Mouse (Mus musculus) kidney, embryonic 14.5 days (tissue): Measurements from ENCODE around the gene Pld5. TPM values are rescaled to one million over a fixed set of nuclear protein-coding genes. Genes with fewer than 3 reads are reported as not detected.

ENCODE experiments used
- ATAC-seq: fragments of 200-750 bp; cut with Nextera tagmentation; 2 replicates; pipeline ENCODE4 v1.8.0; 2017; ENCODE audit warnings: moderate number of reproducible peaks, mild to moderate bottlenecking, moderate TSS enrichment, moderate library complexity; ENCODE audit not compliant: low FRiP score, low TSS enrichment
- H3K27ac ChIP-seq: fragments of 300-500 bp; sonication (generic); 2 replicates; pipeline ENCODE4 v1.5.1; 2014; ENCODE audit warnings: low read depth, mild to moderate bottlenecking, low read length, moderate library complexity, mixed read lengths
- H3K27me3 ChIP-seq: fragments of 300-500 bp; sonication (generic); 2 replicates; pipeline ENCODE4 v1.6.1; 2014; ENCODE audit warnings: mild to moderate bottlenecking, low read length; ENCODE audit not compliant: control insufficient read depth, insufficient read depth
- H3K36me3 ChIP-seq: fragments of 300-500 bp; sonication (generic); 2 replicates; pipeline ENCODE4 v1.6.1; 2014; ENCODE audit warnings: low read length, mixed read lengths; ENCODE audit not compliant: control insufficient read depth, insufficient read depth
- H3K4me1 ChIP-seq: fragments of 300-500 bp; sonication (generic); 2 replicates; pipeline ENCODE4 v1.6.1; 2014; ENCODE audit warnings: low read length, mixed read lengths; ENCODE audit not compliant: control insufficient read depth, insufficient read depth
- H3K4me2 ChIP-seq: fragments of 300-500 bp; sonication (generic); replicated peaks from 2 replicates; pipeline ENCODE4 v1.6.1; 2014; ENCODE audit warnings: low read depth, mild to moderate bottlenecking, low read length
- H3K4me3 ChIP-seq: fragments of 300-500 bp; sonication (generic); 2 replicates; pipeline ENCODE4 v1.5.1; 2014; ENCODE audit warnings: mild to moderate bottlenecking, low read length
- H3K9ac ChIP-seq: fragments of 300-500 bp; sonication (generic); 2 replicates; pipeline ENCODE4 v1.6.1; 2014; ENCODE audit warnings: low read depth, mild to moderate bottlenecking, low read length, moderate library complexity
- H3K9me3 ChIP-seq: fragments of 300-500 bp; sonication (generic); 2 replicates; pipeline ENCODE4 v1.6.1; 2016; ENCODE audit warnings: low read length; ENCODE audit not compliant: control insufficient read depth
- WGBS: fragments of 180-500 bp; shearing (Covaris S2); extraction: QIAGEN DNeasy Blood & Tissue Kit; methylation state at CpG from one replicate; pipeline ENCODE4 v1.1.7; 2014; 5-methylcytosine and 5-hydroxymethylcytosine counted together
- polyA plus RNA-seq: library from polyadenylated mRNA; unstranded; fragments of >200 nt; fragmentation: Nextera tagmentation; extraction: Ambion mirVana; gene quantifications from 2 replicates; pipeline ENCODE4 v1.2.1, GENCODE M21; 2014

Pld5 gene
- polyA plus RNA-seq, 1 experiment from 2014 or later: 2.0 TPM

- Histone ChIP-seq H3K36me3 (no peaks in the 10 kb centered on the region), H3K9ac (no peak overlapping the region), H3K27ac (no peak overlapping the region), H3K4me2 (no peak overlapping the region), H3K4me3 (no peak overlapping the region), H3K9me3 (no peaks in the 10 kb centered on the region), H3K27me3 (no peaks in the 10 kb centered on the region), H3K4me1 (no peaks in the 10 kb centered on the region)
- WGBS: 6% methylated on average over 12 of the region's 12 CpGs
- ATAC-seq: peak; percentile 71; the same call in 1 of the 2 replicates
These were observed 51.9 kb downstream of the Pld5 start for GRCm38 (mm10) chr1:176223196-176223595.

GRCm38 (mm10) chr1:176218217-176218616 lies 56.9 kb downstream of the Pld5 start:
- Histone ChIP-seq H3K4me1 (peaks cover 3% of the 10 kb centered on the region; the same call in 1 of the 2 replicates), H3K4me2 (no peak overlapping the region), H3K9me3 (no peaks in the 10 kb centered on the region), H3K4me3 (no peak overlapping the region), H3K9ac (no peak overlapping the region), H3K27ac (no peak overlapping the region), H3K36me3 (no peaks in the 10 kb centered on the region), H3K27me3 (no peaks in the 10 kb centered on the region; the same call in 1 of the 2 replicates)
- ATAC-seq: no peak
- WGBS: 85% methylated on average over 5 of the region's 5 CpGs

GRCm38 (mm10) chr1:176213645-176214221 lies 61.4 kb downstream of the Pld5 start:
- Histone ChIP-seq H3K36me3 (no peaks in the 10 kb centered on the region), H3K27me3 (no peaks in the 10 kb centered on the region; the same call in 1 of the 2 replicates), H3K4me1 (peaks cover 3% of the 10 kb centered on the region; the same call in 1 of the 2 replicates), H3K4me3 (no peak overlapping the region), H3K27ac (no peak overlapping the region), H3K9ac (peak overlapping the region; percentile 32; the same call in 1 of the 2 replicates), H3K4me2 (peak overlapping the region; percentile 21; the same call in 1 of the 2 replicates), H3K9me3 (no peaks in the 10 kb centered on the region)
- 23% methylated on average over 17 of the region's 17 CpGs for WGBS
- peak; percentile 87 for ATAC-seq

- ATAC-seq: no peak; the same call in 1 of the 2 replicates
- Histone ChIP-seq H3K27ac (no peak overlapping the region), H3K36me3 (no peaks in the 10 kb centered on the region), H3K27me3 (no peaks in the 10 kb centered on the region; the same call in 1 of the 2 replicates), H3K9me3 (no peaks in the 10 kb centered on the region), H3K4me2 (peak overlapping the region; percentile 21; the same call in 1 of the 2 replicates), H3K9ac (peak overlapping the region; percentile 32; the same call in 1 of the 2 replicates), H3K4me3 (no peak overlapping the region), H3K4me1 (peaks cover 3% of the 10 kb centered on the region; the same call in 1 of the 2 replicates)
- 53% methylated on average over 9 of the region's 9 CpGs for WGBS
These were observed 62.0 kb downstream of the Pld5 start for GRCm38 (mm10) chr1:176212922-176213644.

- H3K9me3 ChIP-seq: no peaks in the 10 kb centered on the region
- peaks cover 3% of the 10 kb centered on the region; the same call in 1 of the 2 replicates for H3K4me1 ChIP-seq
- H3K36me3 ChIP-seq: no peaks in the 10 kb centered on the region
- no peak overlapping the region for H3K27ac ChIP-seq
- WGBS: 100% methylated on average over 1 of the region's 1 CpGs
- H3K9ac ChIP-seq: no peak overlapping the region
- no peaks in the 10 kb centered on the region; the same call in 1 of the 2 replicates for H3K27me3 ChIP-seq
- no peak overlapping the region for H3K4me2 ChIP-seq
- no peak overlapping the region for H3K4me3 ChIP-seq
- ATAC-seq: no peak
These were observed 64.3 kb downstream of the Pld5 start for GRCm38 (mm10) chr1:176210803-176211202.

- ATAC-seq: no peak
- Histone ChIP-seq H3K27me3 (no peaks in the 10 kb centered on the region), H3K27ac (no peak overlapping the region), H3K4me1 (no peaks in the 10 kb centered on the region), H3K4me2 (no peak overlapping the region), H3K9ac (no peak overlapping the region), H3K9me3 (no peaks in the 10 kb centered on the region), H3K4me3 (no peak overlapping the region), H3K36me3 (no peaks in the 10 kb centered on the region)
- 78% methylated on average over 2 of the region's 2 CpGs for WGBS
These were observed 67.1 kb downstream of the Pld5 start for GRCm38 (mm10) chr1:176208014-176208413.

- Histone ChIP-seq H3K36me3 (no peaks in the 10 kb centered on the region), H3K4me2 (no peak overlapping the region), H3K27me3 (no peaks in the 10 kb centered on the region), H3K9ac (no peak overlapping the region), H3K27ac (no peak overlapping the region), H3K4me1 (no peaks in the 10 kb centered on the region), H3K9me3 (no peaks in the 10 kb centered on the region), H3K4me3 (no peak overlapping the region)
- no peak for ATAC-seq
- WGBS: 65% methylated on average over 3 of the region's 3 CpGs
These were observed 72.8 kb downstream of the Pld5 start for GRCm38 (mm10) chr1:176202360-176202759.

- Histone ChIP-seq H3K36me3 (no peaks in the 10 kb centered on the region), H3K4me3 (no peak overlapping the region), H3K9me3 (no peaks in the 10 kb centered on the region), H3K9ac (no peak overlapping the region), H3K4me1 (no peaks in the 10 kb centered on the region), H3K27me3 (no peaks in the 10 kb centered on the region), H3K4me2 (no peak overlapping the region), H3K27ac (no peak overlapping the region)
- WGBS: 91% methylated on average over 6 of the region's 6 CpGs
- no peak for ATAC-seq
These were observed 77.9 kb downstream of the Pld5 start for GRCm38 (mm10) chr1:176197036-176197766.
